In the genomic region with DNA sequence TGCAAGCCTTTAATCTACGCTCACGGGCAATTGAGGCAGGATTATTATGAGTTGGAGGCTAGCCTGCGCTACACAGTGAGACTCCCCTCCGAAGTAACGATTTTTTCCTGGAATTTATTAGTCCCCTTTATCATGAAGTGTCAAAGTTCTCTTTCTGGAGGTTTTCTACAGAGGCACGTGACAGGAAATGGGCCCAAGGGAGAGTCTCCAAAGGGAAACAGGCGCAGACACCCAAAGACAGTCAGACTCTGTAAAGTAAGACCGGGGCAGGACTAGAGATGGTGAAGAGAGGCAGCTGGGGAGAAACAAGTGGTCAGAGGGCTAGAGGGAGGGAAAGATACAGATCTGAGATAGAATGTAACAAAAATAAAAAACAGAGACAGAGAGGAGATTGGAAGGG, we compare ENCODE assay signal across 18 mouse cellular contexts. TPM values are rescaled to one million over a fixed set of nuclear protein-coding genes. Genes with fewer than 3 reads are reported as not detected.
"Had no signal": no experiment of that assay in that cellular context is flagged by ENCODE, and none has a peak within 500 bp of the region (broad histone marks: within the 10 kb centered on the region; RNA-seq: fewer than 3 reads in every experiment).

No protein-coding gene starts in this region.

- H3K9me3 ChIP-seq: kidney, embryonic 15.5 days; liver, embryonic 15.5 days; midbrain, embryonic 13.5 days; neural tube, embryonic 12.5 days had no signal

- H3K36me3 ChIP-seq: kidney, embryonic 15.5 days; limb, embryonic 10.5 days; liver, embryonic 15.5 days; midbrain, embryonic 13.5 days; neural tube, embryonic 12.5 days had no signal

- DNase-seq: kidney, adult 11 months; kidney, postnatal 36 days; lung, adult 2 months; lung, postnatal 36 days; retina, postnatal 1 day; right cerebral cortex, postnatal 4 days; thymus, postnatal 4 days had no signal

- H3K4me1 ChIP-seq: kidney, embryonic 15.5 days; liver, embryonic 15.5 days; midbrain, embryonic 13.5 days had no signal

- H3K27me3 ChIP-seq: neural tube, embryonic 12.5 days had no signal

- ATAC-seq: lung, postnatal 0 days; midbrain, embryonic 13.5 days had no signal

- H3K27ac ChIP-seq: kidney, embryonic 15.5 days; layer of hippocampus, adult 2 months; limb, embryonic 10.5 days; liver, embryonic 15.5 days; midbrain, embryonic 13.5 days; neural tube, embryonic 12.5 days; stomach, postnatal 0 days had no signal

- H3K4me2 ChIP-seq: kidney, embryonic 15.5 days; liver, embryonic 11.5 days; liver, embryonic 15.5 days; midbrain, embryonic 13.5 days; neural tube, embryonic 12.5 days had no signal

- H3K9ac ChIP-seq: kidney, embryonic 15.5 days; liver, embryonic 15.5 days; midbrain, embryonic 13.5 days; neural tube, embryonic 12.5 days had no signal

- H3K4me3 ChIP-seq: kidney, embryonic 15.5 days; layer of hippocampus, adult 2 months; limb, embryonic 10.5 days; liver, embryonic 15.5 days; midbrain, embryonic 13.5 days; neural tube, embryonic 12.5 days had no signal

RNA-seq across cellular contexts. Expression of gene Nlrp12, which starts 18.3 kb away (rescaled TPM):
- total RNA-seq: layer of hippocampus, adult 2 months; left cerebral cortex, adult 18-20 months had no signal
- polyA plus RNA-seq: limb, embryonic 10.5 days; limb, embryonic 14.5 days; midbrain, embryonic 13.5 days; neural tube, embryonic 12.5 days; stomach, postnatal 0 days had no signal

RNA-seq across cellular contexts. Expression of gene Prkcg, which starts 21.1 kb away (rescaled TPM):
- polyA plus RNA-seq: liver, embryonic 11.5 days; liver, embryonic 15.5 days had no signal
